Mouse (Mus musculus): ENCODE results near the gene Mpp2.

Mpp2 gene

DNA sequence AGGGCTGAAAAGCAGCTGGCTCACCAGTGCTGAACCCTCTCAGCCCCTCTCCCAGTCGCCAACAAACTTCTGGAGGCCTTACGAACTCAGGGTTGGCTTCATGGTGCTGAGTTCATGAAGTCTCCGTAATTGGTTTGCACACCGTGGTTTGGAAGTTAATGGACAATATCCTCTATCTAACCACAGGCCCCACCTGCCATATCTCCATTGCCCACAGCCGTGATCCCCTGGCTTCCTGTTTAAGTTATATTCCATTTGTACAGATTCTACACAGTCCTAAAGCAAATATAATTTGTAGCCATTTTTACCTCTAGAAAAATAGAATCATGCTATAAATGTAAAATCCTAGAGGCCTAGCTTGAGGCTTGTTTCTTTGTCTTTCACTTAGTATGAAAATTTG, 15.6 kb downstream of the Mpp2 start:
- no peak for DNase-seq (ENCODE audit: low spot score in 2 of 2)

DNA sequence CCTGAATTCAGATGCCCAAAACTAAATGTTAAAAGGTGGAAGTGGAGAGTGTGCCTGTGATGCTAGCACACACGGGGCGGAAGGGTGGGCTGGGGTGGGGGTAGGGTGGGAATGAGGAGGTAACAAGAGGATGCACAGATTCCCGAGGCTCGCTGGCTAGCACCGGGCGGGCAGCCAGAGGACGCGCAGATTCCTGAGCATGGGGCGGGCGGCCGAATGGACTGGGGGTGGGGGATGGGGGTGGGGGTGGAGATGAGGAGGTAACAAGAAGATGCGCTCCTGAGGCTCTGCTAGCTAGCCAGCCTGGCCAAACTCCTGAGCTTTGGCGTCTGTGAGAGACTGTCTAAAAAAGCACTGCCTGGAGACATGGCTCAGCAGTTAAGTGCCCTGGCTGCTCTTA, 17.9 kb downstream of the Mpp2 start:
- no peak for DNase-seq (ENCODE audit: low spot score in 2 of 2)

DNA sequence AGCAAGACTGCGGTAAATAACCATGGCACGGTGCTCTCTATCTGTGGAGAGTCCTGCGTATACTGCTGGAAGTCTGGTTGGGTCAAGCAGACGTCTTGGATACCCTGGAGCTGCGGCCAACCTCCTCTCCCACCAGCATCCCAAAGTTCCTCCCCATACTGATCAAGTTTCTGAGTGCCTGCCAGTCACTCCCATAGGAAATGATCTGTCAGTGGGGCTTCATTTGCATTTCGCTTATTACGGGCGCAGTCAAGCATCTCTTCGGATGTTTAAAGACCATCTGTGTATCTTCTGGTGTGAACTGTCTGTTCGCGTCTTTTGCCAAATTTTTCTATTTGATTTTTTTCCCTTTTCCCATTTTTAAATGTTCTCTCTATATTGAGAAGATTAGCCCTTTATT, 18.7 kb downstream of the Mpp2 start:
- no peak for DNase-seq (ENCODE audit: low spot score in 2 of 2)

DNA sequence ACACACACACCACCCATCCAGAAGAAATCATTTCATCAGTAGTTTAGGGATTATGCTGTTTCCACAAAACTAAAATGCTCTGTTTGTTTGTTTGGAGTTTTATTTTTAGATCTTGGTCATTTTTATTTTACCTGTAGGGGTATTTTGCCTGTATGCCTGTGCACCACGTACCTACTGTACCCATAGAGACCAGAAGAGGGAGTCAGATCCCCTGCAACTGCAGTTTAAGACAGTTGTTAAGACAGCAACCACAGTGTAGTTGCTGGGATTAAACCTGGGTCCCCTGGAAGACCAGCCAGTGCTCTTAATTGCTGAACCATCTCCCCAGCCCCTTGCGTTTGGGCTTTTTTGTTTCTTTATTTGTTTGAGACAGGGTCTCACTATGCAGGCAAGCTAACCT, 19.3 kb downstream of the Mpp2 start:
- DNase-seq (ENCODE audit: low spot score in 2 of 2) = no peak

DNA sequence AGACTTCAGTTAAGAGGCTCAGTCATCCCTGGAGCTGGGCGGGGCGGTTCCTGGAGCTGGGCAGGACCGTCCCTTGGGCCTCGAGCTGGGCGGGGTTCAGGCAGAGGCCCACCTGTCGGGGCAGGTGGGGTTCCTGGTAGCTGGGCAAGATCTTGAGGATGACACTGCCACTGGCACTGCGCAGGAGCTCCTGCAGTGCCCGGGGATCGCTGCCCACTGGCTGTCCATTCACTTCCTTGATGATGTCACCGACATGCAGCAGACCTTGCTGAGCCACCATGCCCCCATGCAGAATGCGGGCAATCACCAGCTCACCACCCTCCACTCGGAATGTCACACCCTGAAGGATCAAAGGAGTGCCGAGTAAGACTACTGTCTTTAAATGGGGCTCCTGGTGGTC, 25.2 kb downstream of the Mpp2 start:
- no peak for DNase-seq (ENCODE audit: low spot score in 2 of 2)

DNA sequence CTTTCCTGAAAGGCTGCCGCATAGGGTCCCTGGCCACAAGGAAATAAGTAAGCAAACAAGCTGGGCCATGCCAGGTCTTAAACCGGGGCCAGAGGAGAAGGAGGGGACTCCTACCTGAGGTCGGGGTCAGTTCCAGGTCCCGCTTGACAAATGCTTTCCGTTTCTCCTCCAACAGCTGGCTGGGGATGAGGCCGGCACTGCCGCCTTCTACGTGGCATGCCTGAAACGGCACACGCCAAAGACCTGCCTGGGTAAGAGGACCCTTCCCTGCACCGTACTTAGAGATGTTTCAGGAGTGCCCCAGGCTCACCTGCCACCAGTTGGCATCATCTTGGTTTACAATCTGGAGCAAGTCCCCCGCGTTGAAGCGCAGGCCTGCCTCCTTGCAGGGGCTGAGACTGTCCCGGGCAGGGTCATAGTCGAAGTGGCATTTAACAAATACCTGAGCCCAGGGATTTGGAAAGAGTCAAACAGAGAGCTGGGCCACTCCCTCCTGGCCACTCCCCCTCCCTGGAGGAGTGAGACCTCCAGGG, 26.3 kb downstream of the Mpp2 start:
- no peak for DNase-seq (ENCODE audit: low spot score in 2 of 2)

DNA sequence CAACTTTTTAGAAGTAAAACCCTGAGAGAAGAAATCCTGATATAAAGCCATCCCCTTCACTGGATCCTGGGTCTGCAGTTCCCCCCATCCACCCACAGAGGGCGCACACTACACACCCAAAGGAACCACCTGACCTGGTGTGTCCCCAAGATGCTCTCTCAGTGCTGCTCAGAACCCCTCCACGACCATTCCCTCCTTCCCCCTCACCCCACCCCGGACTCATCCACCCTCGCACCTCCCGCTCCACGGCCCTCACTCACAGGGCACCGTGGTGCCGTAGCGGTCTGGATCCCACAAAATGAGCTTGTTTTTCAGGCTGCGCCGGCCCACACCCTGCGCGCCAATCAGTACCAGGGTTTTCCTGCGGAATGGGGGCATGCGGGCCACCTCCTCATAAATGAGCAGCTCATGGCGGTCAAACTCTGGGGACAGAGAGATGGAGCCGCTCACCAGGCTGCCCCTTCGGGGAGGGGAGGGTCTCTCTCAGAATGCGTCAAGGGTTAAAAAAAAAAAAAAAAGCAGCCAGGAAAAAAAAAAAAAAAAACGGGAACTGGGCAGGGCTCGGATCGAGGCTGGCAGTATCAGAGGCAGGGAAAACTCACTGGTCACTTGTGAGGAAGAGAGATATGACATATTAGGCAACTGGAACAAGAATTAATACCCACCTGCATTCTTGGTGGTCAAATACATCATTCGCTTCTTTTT, 26.9 kb downstream of the Mpp2 start:
- peak; percentile 27 to 52 for DNase-seq (ENCODE audit: low spot score in 2 of 2)

DNA sequence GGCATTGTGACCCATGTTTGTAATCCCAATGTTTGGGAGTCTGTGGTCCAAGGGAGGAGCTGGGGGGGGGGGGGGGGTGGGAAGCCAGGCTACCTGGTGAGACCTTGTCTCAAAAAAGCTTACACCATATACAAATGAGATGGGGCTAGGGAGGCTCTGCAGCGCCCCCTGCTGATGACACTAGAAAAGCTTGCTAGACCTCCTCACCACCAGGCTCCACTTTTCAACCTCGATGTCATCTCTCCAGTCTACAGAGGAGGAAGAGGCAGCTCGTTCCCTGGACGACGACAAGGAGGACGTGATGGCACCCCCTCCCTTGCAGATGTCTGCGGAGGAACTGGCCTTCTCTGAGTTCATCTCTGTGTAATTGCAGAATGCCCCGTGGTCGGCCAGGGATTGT, 34.5 kb downstream of the Mpp2 start:
- DNase-seq (ENCODE audit: low spot score in 2 of 2) = no peak

DNA sequence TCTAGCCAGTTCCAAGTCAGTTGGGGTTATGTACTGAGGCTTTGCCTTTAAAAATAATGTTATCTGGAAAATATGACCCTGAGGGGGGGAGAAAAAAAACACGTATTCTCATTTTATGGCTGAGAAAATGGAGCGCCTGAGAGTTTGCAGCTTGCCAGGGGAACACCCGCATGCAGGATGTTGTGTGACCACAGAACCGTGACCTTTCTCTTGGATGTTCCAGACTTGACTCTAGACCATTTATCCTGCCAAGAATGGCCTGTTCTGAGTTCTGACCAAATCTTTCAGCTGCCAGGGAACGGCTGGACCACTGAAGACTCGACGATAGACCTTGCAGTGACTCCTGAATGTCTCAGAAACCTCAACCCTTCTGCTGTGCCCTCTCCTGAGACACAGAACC, 35.1 kb downstream of the Mpp2 start:
- no peak for DNase-seq (ENCODE audit: low spot score in 2 of 2)

DNA sequence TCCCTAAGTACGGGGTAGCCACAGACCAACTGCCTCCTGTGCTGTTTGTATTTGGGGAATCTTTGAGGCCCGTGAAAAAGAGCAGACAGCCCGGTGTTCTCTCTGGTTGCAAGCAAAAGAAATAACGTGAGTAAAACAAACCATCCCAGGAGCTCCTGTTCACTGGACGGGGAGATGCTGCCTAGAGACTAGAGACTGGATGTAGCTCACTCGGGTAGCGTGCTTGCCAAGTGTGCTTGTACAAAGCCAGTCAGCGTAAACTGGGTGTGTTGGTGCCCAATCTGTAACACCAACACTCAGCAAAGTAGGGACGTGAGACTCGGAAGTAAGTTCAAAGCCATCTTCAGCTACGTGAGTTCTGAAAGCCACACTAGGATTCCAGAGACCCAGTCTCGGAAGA, 35.6 kb downstream of the Mpp2 start:
- no peak for DNase-seq (ENCODE audit: low spot score in 2 of 2)

DNA sequence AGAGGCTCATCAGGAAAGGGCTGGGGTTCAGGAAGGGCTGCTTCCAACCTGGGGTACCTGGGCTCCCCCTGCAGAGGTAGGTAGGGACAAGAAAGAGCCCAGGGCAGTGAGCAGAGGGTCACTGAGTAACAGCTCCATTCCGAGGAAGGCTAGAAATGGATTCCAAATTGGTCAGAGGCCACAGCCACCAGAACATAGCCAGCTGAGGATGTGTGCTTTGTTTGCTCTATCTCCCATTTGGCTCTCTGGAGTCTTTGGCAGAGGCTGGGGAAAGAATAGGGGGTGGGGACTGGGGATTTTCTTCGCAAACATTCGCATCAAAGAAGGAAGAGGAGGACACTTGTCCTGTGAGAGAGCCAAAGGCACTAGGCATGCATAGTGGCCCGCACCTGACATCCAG, 36.4 kb downstream of the Mpp2 start:
- DNase-seq (ENCODE audit: low spot score in 2 of 2) = no peak

DNA sequence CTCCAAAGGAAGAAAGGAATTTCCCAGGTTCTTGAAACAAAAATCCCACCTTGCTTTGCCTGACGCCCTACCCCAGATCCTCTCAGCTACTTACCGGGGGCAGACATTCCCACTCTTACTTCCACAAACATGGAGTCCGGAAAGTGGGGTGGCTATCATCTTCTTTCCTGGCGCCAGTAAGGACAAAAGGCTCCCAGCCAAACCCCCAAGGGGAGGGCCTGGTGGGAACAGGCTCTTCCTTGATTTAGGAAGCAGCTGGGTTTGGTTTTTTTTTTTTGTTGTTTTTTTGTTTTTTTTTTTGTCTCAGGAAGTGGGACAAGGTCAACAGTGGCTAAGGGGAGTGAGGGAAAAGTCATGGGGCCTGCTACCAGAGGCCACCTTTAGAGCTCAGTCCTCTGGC, 36.8 kb downstream of the Mpp2 start:
- no peak for DNase-seq (ENCODE audit: low spot score in 2 of 2)

DNA sequence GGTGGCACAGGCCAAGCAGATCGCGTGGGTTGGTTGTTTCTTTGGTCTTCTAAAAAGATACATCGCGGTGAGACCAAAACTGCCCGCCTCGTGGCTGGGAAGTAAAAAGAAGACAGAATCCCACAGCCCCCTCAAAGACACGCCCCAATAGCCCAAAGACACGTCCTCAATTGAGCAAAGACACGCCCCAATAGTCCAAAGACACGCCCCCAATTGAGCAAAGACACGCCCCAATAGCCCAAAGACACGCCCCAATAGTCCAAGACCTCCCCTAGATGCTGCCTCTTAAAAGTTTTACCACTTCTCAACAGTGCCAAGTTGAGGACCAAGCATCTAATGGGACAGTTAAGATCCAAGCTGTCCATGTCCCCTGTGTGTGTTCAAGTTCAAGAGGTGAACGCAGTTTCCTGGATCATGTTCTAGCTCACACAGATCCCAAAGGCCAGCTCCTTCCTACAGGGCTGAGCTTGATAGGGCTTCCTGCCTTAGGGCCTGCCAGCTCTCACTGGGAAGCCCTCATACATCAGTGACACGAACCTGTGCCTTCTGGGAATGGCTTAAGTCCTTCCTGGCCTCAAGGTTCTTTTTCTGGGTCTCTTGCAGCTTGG, 38.3 kb downstream of the Mpp2 start:
- no peak for DNase-seq (ENCODE audit: low spot score in 2 of 2)

DNA sequence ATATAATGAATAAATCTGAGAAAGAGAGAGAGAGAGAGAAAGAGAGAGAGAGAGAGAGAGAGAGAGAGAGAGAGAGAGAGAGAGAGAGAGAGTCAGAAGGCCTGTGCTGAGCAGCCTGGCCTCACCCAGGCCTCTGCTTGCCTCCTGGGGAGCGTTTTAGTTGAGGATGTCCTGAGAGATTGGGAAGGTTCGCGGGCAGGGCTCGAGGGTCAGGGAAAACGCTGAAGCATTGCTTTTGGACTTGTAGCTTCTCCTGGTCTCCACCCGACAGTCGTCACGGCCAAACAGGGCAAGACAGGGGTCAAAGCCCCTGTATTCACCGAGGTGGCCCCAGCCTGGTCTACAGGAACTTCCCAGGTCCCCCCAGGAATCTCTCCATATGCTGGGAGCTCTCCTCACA, 41.7 kb downstream of the Mpp2 start:
- no peak for DNase-seq (ENCODE audit: low spot score in 2 of 2)

DNA sequence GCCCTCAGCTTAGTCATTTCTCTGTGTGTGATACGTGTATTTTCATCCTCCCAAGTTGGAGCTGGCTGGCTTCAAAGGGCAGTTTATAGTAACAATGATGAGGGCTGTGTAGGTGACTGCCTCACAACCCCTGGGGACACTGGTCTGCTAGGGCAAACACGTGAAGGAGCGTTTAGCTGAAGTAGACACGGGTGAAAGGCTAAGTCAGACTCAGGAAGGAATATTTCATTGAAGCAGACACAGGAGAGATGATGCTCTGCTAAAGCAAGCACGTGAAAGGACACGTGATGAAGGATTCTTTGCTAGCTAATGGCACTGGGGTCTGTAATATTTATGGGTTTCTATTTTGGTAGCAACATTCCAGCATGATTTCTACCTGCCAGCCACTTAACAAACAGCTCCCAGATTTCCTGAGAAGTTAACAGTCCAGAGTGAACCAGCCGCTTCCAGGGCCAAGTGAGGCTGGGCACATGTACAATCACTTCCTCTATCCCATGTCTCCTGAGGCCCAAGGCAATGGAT, 43.6 kb downstream of the Mpp2 start:
- no peak for DNase-seq (ENCODE audit: low spot score in 2 of 2)

DNA sequence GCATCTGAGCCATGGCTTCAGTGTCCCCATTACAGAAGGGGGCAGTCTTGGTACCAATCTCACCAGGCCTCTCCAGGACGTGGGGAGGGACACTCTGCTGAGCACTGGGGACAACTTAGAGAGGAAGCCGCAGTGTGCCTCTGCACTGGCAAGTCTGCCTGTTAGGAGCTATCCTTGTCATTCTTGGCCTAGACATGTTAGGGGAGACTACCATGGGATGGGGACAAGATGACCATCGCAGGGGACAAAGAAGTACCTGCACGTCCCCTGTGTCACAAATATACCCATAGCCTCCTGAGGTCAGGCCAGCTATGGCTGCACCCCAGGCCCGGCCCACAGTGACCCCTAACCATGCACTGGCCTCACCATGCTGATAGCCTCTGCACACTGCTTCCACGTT, 44.9 kb downstream of the Mpp2 start:
- DNase-seq (ENCODE audit: low spot score in 2 of 2) = no peak

DNA sequence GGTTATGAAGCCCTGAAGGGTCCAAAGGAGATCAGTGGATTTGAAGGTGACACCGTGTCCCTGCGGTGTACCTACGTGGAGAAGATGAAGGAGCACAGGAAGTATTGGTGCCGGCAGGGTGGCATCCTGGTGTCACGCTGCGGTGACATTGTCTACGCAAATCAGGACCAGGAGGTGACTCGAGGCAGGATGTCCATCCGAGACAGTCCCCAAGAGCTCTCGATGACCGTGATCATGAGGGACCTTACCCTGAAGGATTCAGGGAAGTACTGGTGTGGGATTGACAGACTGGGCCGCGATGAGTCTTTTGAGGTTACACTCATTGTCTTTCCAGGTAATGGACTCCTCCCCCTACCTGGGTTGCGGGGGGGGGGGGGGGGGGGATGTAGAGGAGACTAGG, 45.3 kb downstream of the Mpp2 start:
- no peak for DNase-seq (ENCODE audit: low spot score in 2 of 2)

DNA sequence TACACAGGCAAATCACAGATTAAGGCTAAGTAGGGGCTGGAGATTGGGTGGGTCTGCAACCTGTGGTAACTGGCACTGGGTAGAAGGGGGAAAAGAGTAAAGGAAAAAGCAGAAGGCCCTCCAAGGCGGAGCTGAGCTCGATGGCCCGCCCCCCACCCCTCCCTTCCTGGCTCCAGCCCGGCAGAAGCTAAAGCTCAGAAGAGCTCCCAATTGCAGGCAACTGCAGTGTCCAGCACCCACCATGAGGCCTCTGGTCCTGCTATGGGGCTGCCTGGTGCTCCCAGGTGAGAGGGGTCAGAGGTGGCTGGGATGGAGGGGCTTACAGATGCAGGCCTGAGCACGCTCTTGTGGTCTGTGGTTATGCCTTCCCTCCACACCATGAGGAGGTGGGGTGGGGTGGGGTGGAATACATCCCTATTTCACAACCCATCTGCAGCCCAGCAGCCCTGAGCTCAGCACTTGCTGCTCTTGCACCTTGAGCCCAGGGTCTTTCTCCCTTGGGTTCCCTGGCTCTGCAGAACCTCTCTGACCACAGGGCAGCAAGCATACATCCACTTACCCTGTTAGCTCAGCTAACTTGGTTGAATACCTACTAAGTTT, 46.9 kb downstream of the Mpp2 start, which contains the start of gene Cd300lg:
TSS of gene Cd300lg (plus strand) at position 160 of the 600 bp plus-strand sequence.
- no peak for DNase-seq (ENCODE audit: low spot score in 2 of 2)

DNA sequence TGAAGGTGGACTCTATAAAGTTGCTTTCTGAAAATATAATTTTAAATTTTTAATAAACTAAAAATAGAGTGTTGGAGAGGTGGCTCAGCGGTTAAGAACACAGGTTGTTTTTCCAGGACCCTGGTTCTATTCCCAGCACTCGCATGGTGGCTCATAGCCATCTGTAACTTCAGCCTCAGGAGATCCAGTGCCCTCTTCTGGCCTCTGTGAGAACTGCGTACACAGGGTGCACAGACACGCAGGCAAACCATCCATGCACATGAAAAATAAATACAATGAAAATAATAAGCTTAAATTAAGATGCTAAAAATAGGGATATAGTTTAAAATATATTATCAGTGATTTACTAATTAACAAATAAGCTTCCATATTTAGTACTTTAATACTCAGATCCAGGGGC, 47.7 kb downstream of the Mpp2 start:
- no peak for DNase-seq (ENCODE audit: low spot score in 2 of 2)

DNA sequence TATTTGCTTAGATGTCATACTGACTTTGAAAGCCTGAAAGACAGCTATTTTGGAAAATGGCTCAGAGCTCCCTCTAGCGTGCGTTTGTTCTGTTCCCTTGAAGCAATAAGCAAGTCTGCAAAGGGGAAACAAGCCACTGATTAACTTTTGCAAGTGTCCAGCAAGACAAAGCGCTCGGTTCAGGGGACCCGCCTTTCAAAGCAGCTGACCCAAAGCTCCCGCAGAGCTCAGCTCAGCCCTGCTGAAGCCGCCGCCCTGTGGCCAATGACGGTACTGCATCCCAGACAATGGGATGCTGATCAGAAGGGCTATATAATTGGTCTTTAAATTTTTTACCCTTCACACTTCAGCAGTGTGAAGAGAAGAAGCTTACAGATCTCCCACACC, 48.2 kb downstream of the Mpp2 start:
- DNase-seq (ENCODE audit: low spot score in 2 of 2) = peak; percentile 46 to 57

DNA sequence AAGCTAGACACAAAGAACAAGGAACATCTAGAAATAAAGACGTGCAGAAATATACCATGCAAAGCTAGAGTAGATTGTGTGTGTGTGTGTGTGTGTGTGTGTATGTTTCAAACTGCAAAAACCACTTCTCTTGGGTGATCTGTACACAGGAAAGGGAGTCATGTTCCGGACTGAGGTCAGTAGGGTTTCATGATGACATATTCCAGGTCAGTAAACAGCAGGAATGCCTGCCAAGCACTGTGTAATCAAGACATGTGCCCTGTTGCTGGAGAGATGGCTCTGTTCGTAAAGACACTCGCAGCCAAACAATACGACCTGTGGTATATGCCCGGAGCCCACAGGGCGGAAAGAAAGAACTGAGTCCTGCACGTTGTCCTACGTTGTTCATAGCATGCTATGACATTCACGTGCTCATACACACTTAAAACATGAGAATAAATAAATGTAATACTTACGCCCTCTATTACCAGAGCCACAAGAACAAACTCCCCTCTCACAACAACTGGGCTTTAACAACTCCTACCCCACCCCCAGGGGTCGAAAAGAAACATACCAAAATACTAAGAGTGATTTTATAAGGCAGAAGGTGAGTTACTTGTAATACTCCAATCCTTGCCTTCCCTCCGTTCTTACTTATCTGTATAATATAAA, 48.7 kb downstream of the Mpp2 start:
- no peak for DNase-seq (ENCODE audit: low spot score in 2 of 2)

DNA sequence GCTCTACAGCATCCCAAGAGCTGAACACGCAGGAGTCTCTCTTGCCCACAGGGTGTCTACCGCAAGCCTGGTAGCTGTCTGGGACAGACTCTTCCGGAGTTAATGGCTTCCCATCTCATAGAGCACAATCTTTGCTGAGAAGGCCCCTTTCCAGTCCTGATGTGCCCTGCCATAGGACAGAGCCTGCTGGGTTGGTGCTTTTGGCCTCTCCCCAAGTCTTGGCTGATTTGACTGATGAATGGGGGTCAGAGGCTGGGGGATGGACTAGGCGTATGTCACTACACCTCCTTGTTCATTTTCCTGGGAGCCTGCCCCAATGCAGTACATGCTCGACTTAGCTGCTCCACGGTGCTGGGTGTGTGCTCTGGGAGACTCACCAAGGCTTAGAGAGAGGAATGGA, 50.5 kb downstream of the Mpp2 start:
- no peak for DNase-seq (ENCODE audit: low spot score in 2 of 2)
